Mouse (Mus musculus) MEL (cell line): ENCODE measurements around the gene Il17ra.

Experiments
- CHD1 ChIP-seq: IDR thresholded peaks from 2 replicates; pipeline ENCODE4 v1.6.1; 2012; ENCODE audit warnings: low read depth, mild to moderate bottlenecking, inconsistent platforms, low read length, improper control_type of control experiment
- CTCF ChIP-seq, 3 experiments: IDR thresholded peaks in 2 of 3; conservative IDR thresholded peaks in 1 of 3; 2 replicates each; pipeline ENCODE4 v1.5.1; 2011 to 2012; ENCODE audit warnings: low read length in 3 of 3, low read depth in 2 of 3, mild to moderate bottlenecking in 2 of 3, improper control_type of control experiment in 1 of 3, inconsistent platforms in 1 of 3, mixed read lengths in 1 of 3, moderate library complexity in 1 of 3; ENCODE audit not compliant: control insufficient read depth in 1 of 3, insufficient read depth in 1 of 3, poor library complexity in 1 of 3, severe bottlenecking in 1 of 3
- GATA1 ChIP-seq: IDR thresholded peaks from 2 replicates; pipeline ENCODE4 v1.6.1; 2011; ENCODE audit warnings: low read depth, low read length, improper control_type of control experiment

DNA sequence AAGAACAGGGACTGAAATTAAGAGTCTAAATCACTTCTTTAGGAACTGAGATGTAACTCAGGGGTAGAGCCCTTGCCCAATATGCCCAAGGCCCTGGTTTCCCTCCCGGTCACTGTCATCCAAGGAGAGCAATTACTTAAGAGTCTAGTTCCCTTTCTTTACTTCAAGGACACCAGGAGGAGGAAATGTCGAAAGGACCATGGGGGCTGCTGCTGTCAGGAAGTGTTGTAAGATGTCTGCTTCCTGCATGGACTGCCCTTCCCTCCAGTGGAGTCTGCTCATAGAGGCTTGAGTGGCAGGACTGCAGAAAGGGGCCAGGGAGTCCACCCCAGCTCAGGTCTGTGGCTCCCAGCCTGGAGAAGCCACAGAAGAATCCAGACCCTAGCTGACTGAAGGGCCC, 16.3 kb downstream of the Il17ra start:
- TF ChIP-seq CHD1 (no peak), GATA1 (no peak), CTCF (IDR thresholded peaks at IDR 0.05 in 2 of 3, conservative IDR thresholded peaks at IDR 0.05 in 1 of 3; ENCODE audit: control insufficient read depth in 1 of 3, insufficient read depth in 1 of 3, low read depth in 2 of 3, low read length in 3 of 3, poor library complexity in 1 of 3, severe bottlenecking in 1 of 3) (no peak)
